Mouse (Mus musculus) ES-E14 (cell line): ENCODE data around the gene Slc4a4.

Source experiments
- CHD2 ChIP-seq: IDR thresholded peaks from 2 replicates; pipeline ENCODE4 v1.6.1; 2014; ENCODE audit warnings: mild to moderate bottlenecking, low read depth, low read length, inconsistent platforms
- HCFC1 ChIP-seq: IDR thresholded peaks from 2 replicates; pipeline ENCODE4 v1.6.1; 2012; ENCODE audit warnings: low read length, inconsistent platforms, borderline replicate concordance; ENCODE audit not compliant: insufficient read depth
- MAFK ChIP-seq: IDR thresholded peaks from 2 replicates; pipeline ENCODE4 v1.6.1; 2014; ENCODE audit warnings: mild to moderate bottlenecking, low read depth, low read length, inconsistent platforms; ENCODE audit not compliant: insufficient read depth
- ZC3H11A ChIP-seq: IDR thresholded peaks from 2 replicates; pipeline ENCODE4 v1.6.1; 2012; ENCODE audit warnings: low read depth, mild to moderate bottlenecking, inconsistent platforms, low read length, borderline replicate concordance
- ZNF384 ChIP-seq: IDR thresholded peaks from 2 replicates; pipeline ENCODE4 v1.6.1; 2012; ENCODE audit warnings: low read depth, low read length, inconsistent platforms

DNA sequence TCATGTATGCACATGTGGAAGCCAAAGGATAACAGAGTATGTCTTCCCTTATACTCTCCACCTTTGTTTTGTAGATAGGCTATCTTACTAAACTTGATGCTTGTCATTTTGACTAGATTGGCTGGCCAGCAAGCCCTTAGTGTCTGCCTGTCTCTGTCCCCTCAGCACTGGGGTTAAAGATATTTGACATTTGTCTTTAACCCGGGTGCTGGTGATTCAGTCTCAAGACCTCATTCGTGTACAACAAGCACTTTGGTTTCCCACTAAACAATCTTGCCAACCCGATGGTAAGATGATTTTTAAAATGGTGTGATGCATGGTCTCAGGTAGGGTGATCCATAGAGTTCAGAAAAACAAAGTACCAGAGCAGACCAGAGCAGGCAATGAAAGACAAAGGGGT lies 210.7 kb downstream of the Slc4a4 start:
- TF ChIP-seq ZNF384 (no peak), MAFK (no peak), ZC3H11A (no peak), CHD2 (no peak), HCFC1 (no peak)
